Mouse (Mus musculus): ENCODE measurements around the gene Txnrd1. TPM values are rescaled to one million over a fixed set of nuclear protein-coding genes. Genes with fewer than 3 reads are reported as not detected.

Txnrd1 gene
- polyA plus RNA-seq, 1 experiment from 2014 or later: 113 TPM

DNA sequence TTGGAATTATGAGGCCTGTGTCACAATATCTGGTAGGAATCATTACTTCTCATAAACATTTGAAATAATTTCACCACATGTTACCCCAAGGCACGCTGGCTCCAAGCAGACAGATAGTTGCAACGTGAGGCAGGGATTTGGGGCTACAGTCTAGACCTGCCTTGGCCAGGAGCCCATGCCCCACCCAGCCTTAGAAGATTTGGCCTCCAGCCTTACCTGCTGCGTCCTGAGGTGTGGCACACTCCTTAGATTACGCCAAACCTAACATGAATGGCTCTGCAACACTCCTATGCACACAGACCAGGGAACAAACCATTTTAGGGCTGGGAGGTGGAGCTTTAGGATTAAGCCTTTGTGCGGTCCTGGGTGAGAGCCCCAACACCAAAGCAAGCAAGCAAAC lies 33.7 kb upstream of the Txnrd1 start:
- no peak for ATAC-seq (ENCODE audit: low FRiP score, low TSS enrichment)
- no peak overlapping the region for H3K9ac ChIP-seq (replicated peaks; ENCODE audit: low read length)
- WGBS: 72% methylated on average over 5 of the region's 5 CpGs
- no peak overlapping the region for H3K4me2 ChIP-seq (replicated peaks; ENCODE audit: low read depth, low read length)
- H3K4me3 ChIP-seq (ENCODE audit: low read length): no peak overlapping the region
- no peaks in the 10 kb centered on the region for H3K9me3 ChIP-seq (ENCODE audit: low read length)
- no peaks in the 10 kb centered on the region for H3K27me3 ChIP-seq (ENCODE audit: insufficient read depth, low read length)
- H3K27ac ChIP-seq (ENCODE audit: low read length): no peak overlapping the region
- H3K36me3 ChIP-seq (ENCODE audit: insufficient read depth, low read length): no peaks in the 10 kb centered on the region
- peaks cover 21% of the 10 kb centered on the region for H3K4me1 ChIP-seq (ENCODE audit: insufficient read depth, low read length)

- Histone ChIP-seq H3K9ac (replicated peaks; ENCODE audit: low read length) (no peak overlapping the region), H3K4me3 (ENCODE audit: low read length) (no peak overlapping the region), H3K4me1 (ENCODE audit: insufficient read depth, low read length) (peaks cover 16% of the 10 kb centered on the region), H3K9me3 (ENCODE audit: low read length) (no peaks in the 10 kb centered on the region), H3K27ac (ENCODE audit: low read length) (no peak overlapping the region), H3K36me3 (ENCODE audit: insufficient read depth, low read length) (no peaks in the 10 kb centered on the region), H3K27me3 (ENCODE audit: insufficient read depth, low read length) (no peaks in the 10 kb centered on the region), H3K4me2 (replicated peaks; ENCODE audit: low read depth, low read length) (no peak overlapping the region)
- no peak for ATAC-seq (ENCODE audit: low FRiP score, low TSS enrichment)
- WGBS: 75% methylated on average over 3 of the region's 3 CpGs
These were observed 29.4 kb upstream of the Txnrd1 start for GRCm38 (mm10) chr10:82804396-82804795.

- peaks cover 16% of the 10 kb centered on the region for H3K4me1 ChIP-seq (ENCODE audit: insufficient read depth, low read length)
- 75% methylated on average over 6 of the region's 6 CpGs for WGBS
- peak overlapping the region; percentile 62 for H3K27ac ChIP-seq (ENCODE audit: low read length)
- no peaks in the 10 kb centered on the region for H3K27me3 ChIP-seq (ENCODE audit: insufficient read depth, low read length)
- H3K9me3 ChIP-seq (ENCODE audit: low read length): no peaks in the 10 kb centered on the region
- peak; percentile 78 for ATAC-seq (ENCODE audit: low FRiP score, low TSS enrichment)
- no peak overlapping the region for H3K9ac ChIP-seq (replicated peaks; ENCODE audit: low read length)
- no peak overlapping the region for H3K4me2 ChIP-seq (replicated peaks; ENCODE audit: low read depth, low read length)
- H3K4me3 ChIP-seq (ENCODE audit: low read length): no peak overlapping the region
- no peaks in the 10 kb centered on the region for H3K36me3 ChIP-seq (ENCODE audit: insufficient read depth, low read length)
These were observed 28.6 kb upstream of the Txnrd1 start for GRCm38 (mm10) chr10:82805111-82805510.

- H3K27me3 ChIP-seq (ENCODE audit: insufficient read depth, low read length): no peaks in the 10 kb centered on the region
- no peak overlapping the region for H3K27ac ChIP-seq (ENCODE audit: low read length)
- peaks cover 16% of the 10 kb centered on the region for H3K4me1 ChIP-seq (ENCODE audit: insufficient read depth, low read length)
- H3K9ac ChIP-seq (replicated peaks; ENCODE audit: low read length): no peak overlapping the region
- no peaks in the 10 kb centered on the region for H3K9me3 ChIP-seq (ENCODE audit: low read length)
- ATAC-seq (ENCODE audit: low FRiP score, low TSS enrichment): no peak
- no peak overlapping the region for H3K4me3 ChIP-seq (ENCODE audit: low read length)
- H3K4me2 ChIP-seq (replicated peaks; ENCODE audit: low read depth, low read length): no peak overlapping the region
- 61% methylated on average over 8 of the region's 8 CpGs for WGBS
- H3K36me3 ChIP-seq (ENCODE audit: insufficient read depth, low read length): no peaks in the 10 kb centered on the region
These were observed 27.3 kb upstream of the Txnrd1 start for GRCm38 (mm10) chr10:82806414-82806813.

GRCm38 (mm10) chr10:82807238-82807637 lies 26.5 kb upstream of the Txnrd1 start:
- H3K4me1 ChIP-seq (ENCODE audit: insufficient read depth, low read length): peaks cover 19% of the 10 kb centered on the region
- no peak for ATAC-seq (ENCODE audit: low FRiP score, low TSS enrichment)
- no peak overlapping the region for H3K9ac ChIP-seq (replicated peaks; ENCODE audit: low read length)
- H3K36me3 ChIP-seq (ENCODE audit: insufficient read depth, low read length): no peaks in the 10 kb centered on the region
- no peak overlapping the region for H3K27ac ChIP-seq (ENCODE audit: low read length)
- no peaks in the 10 kb centered on the region for H3K27me3 ChIP-seq (ENCODE audit: insufficient read depth, low read length)
- H3K4me3 ChIP-seq (ENCODE audit: low read length): no peak overlapping the region
- H3K9me3 ChIP-seq (ENCODE audit: low read length): no peaks in the 10 kb centered on the region
- 44% methylated on average over 7 of the region's 7 CpGs for WGBS
- no peak overlapping the region for H3K4me2 ChIP-seq (replicated peaks; ENCODE audit: low read depth, low read length)

- no peak for ATAC-seq (ENCODE audit: low FRiP score, low TSS enrichment)
- no peak overlapping the region for H3K27ac ChIP-seq (ENCODE audit: low read length)
- no peak overlapping the region for H3K4me3 ChIP-seq (ENCODE audit: low read length)
- H3K9me3 ChIP-seq (ENCODE audit: low read length): no peaks in the 10 kb centered on the region
- WGBS: 45% methylated on average over 6 of the region's 6 CpGs
- peaks cover 19% of the 10 kb centered on the region for H3K4me1 ChIP-seq (ENCODE audit: insufficient read depth, low read length)
- H3K27me3 ChIP-seq (ENCODE audit: insufficient read depth, low read length): no peaks in the 10 kb centered on the region
- no peak overlapping the region for H3K4me2 ChIP-seq (replicated peaks; ENCODE audit: low read depth, low read length)
- no peaks in the 10 kb centered on the region for H3K36me3 ChIP-seq (ENCODE audit: insufficient read depth, low read length)
- no peak overlapping the region for H3K9ac ChIP-seq (replicated peaks; ENCODE audit: low read length)
These were observed 25.6 kb upstream of the Txnrd1 start for GRCm38 (mm10) chr10:82808155-82808554.

GRCm38 (mm10) chr10:82808891-82809290 lies 24.9 kb upstream of the Txnrd1 start:
- Histone ChIP-seq H3K4me2 (replicated peaks; ENCODE audit: low read depth, low read length) (no peak overlapping the region), H3K27me3 (ENCODE audit: insufficient read depth, low read length) (no peaks in the 10 kb centered on the region), H3K4me3 (ENCODE audit: low read length) (no peak overlapping the region), H3K9ac (replicated peaks; ENCODE audit: low read length) (no peak overlapping the region), H3K36me3 (ENCODE audit: insufficient read depth, low read length) (no peaks in the 10 kb centered on the region), H3K9me3 (ENCODE audit: low read length) (no peaks in the 10 kb centered on the region), H3K27ac (ENCODE audit: low read length) (no peak overlapping the region), H3K4me1 (ENCODE audit: insufficient read depth, low read length) (peaks cover 25% of the 10 kb centered on the region)
- WGBS: 78% methylated on average over 8 of the region's 8 CpGs
- no peak for ATAC-seq (ENCODE audit: low FRiP score, low TSS enrichment)

GRCm38 (mm10) chr10:82809352-82809751 lies 24.4 kb upstream of the Txnrd1 start:
- Histone ChIP-seq H3K4me1 (ENCODE audit: insufficient read depth, low read length) (peaks cover 29% of the 10 kb centered on the region), H3K9me3 (ENCODE audit: low read length) (no peaks in the 10 kb centered on the region), H3K9ac (replicated peaks; ENCODE audit: low read length) (no peak overlapping the region), H3K36me3 (ENCODE audit: insufficient read depth, low read length) (no peaks in the 10 kb centered on the region), H3K4me2 (replicated peaks; ENCODE audit: low read depth, low read length) (no peak overlapping the region), H3K27ac (ENCODE audit: low read length) (no peak overlapping the region), H3K4me3 (ENCODE audit: low read length) (no peak overlapping the region), H3K27me3 (ENCODE audit: insufficient read depth, low read length) (no peaks in the 10 kb centered on the region)
- ATAC-seq (ENCODE audit: low FRiP score, low TSS enrichment): no peak
- 18% methylated on average over 3 of the region's 3 CpGs for WGBS

DNA sequence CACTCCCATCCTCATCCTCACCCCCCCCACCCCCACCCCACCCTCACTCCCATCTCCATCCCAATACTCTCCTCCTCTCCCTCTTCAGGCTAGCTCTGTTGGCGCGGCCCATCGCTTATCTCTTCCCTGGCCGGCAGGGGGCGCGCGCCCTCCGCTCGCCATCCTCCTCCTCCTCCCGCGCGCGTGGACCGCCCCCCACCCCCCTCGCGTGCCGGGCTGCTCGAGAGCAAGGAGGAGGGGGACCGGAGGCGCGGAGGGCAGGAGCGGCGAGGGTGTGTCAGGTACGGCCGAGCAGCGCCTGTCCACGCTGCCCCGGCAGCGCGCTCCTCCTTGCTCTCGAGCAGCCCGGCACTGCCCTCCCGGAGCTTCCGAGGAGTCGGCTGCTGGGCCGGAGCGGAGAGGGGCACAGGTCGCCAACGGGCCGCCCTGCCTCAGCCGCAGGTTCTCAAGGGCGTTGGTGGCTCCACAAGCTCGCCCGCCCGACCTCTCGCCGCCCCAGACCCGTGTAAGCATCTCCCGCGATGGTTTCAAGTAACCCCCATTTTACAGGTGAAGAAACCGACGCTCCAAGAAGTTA lies 21.8 kb upstream of the Txnrd1 start:
- Histone ChIP-seq H3K4me1 (ENCODE audit: insufficient read depth, low read length) (peaks cover 28% of the 10 kb centered on the region), H3K9ac (replicated peaks; ENCODE audit: low read length) (peak overlapping the region; percentile 76), H3K9me3 (ENCODE audit: low read length) (no peaks in the 10 kb centered on the region), H3K27me3 (ENCODE audit: insufficient read depth, low read length) (no peaks in the 10 kb centered on the region), H3K36me3 (ENCODE audit: insufficient read depth, low read length) (no peaks in the 10 kb centered on the region), H3K4me3 (ENCODE audit: low read length) (peak overlapping the region; percentile 57), H3K4me2 (replicated peaks; ENCODE audit: low read depth, low read length) (peak overlapping the region; percentile 74), H3K27ac (ENCODE audit: low read length) (no peak overlapping the region)
- ATAC-seq (ENCODE audit: low FRiP score, low TSS enrichment): peak; percentile 71
- WGBS: 6% methylated on average over 34 of the region's 52 CpGs

DNA sequence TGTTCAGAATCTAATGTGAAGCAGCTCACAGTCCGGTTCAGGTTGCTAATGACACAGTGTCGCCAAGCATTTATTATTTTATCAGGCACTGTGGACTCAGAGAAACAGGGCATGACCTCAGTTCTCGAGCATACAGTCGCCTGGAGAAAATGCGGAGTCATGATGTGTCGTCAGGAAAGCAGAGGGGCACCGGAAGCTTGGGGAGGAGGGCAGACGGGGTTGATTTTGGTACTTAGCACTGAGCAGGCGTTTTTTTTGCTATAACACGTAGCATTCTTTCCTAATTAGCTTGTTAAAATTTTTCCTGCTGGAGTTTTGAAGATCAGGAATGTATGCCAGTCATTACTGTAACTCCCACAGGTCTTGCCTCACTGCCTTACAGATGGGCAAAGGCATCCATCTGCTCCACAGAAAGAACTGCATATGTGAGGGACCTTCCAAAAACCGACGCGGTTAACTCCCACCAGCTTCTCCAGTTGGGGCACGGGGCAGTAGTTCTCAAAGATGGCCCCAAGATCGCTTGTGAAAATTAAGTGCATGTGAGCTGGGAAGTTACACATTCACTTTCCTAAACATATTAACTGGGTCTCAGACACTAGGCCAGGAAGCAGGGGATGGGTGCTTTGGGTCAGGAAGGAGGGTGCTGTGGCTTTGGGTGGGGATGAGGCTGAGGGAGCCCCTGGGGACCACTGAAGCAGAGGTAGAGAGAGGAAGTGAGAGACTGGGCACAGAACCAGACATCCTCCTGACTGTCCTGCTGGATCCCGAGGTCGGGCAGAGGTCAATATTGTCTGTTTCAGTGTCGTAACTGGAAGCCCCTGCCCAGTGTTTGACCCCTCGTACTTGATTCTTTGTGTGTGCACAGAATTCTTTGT lies 19.4 kb upstream of the Txnrd1 start:
- peaks cover 21% of the 10 kb centered on the region for H3K4me1 ChIP-seq (ENCODE audit: insufficient read depth, low read length)
- H3K27ac ChIP-seq (ENCODE audit: low read length): peak overlapping the region; percentile 76
- H3K4me3 ChIP-seq (ENCODE audit: low read length): no peak overlapping the region
- H3K4me2 ChIP-seq (replicated peaks; ENCODE audit: low read depth, low read length): peak overlapping the region; percentile 27
- peak; percentile 61; the same call in 1 of the 2 replicates for ATAC-seq (ENCODE audit: low FRiP score, low TSS enrichment)
- no peaks in the 10 kb centered on the region for H3K36me3 ChIP-seq (ENCODE audit: insufficient read depth, low read length)
- no peaks in the 10 kb centered on the region for H3K27me3 ChIP-seq (ENCODE audit: insufficient read depth, low read length)
- 0 out of 2 replicates have a peak overlapping the region, but pooled peaks have one; percentile 7 for H3K9ac ChIP-seq (replicated peaks; ENCODE audit: low read length)
- WGBS: 8% methylated on average over 19 of the region's 19 CpGs
- H3K9me3 ChIP-seq (ENCODE audit: low read length): no peaks in the 10 kb centered on the region
